Mouse (Mus musculus) neural tube, embryonic 14.5 days (tissue): ENCODE results near the gene Wee1. TPM values are rescaled to one million over a fixed set of nuclear protein-coding genes. Genes with fewer than 3 reads are reported as not detected.
A peak's percentile ranks its signal among the peaks of the same experiment; 100 is the strongest.
"Not testable (repeated sequence)": the region's sequence is repeated elsewhere in the genome, so short reads cannot be mapped to it uniquely, and the experiment has no call there.

Experiments used
- ATAC-seq: fragments of 200-750 bp; cut with Nextera tagmentation; 2 replicates; pipeline ENCODE4 v1.8.0; 2017; ENCODE audit warnings: low read depth, mild to moderate bottlenecking, moderate TSS enrichment, moderate library complexity
- H3K27ac ChIP-seq: fragments of 300-500 bp; sonication (generic); 2 replicates; pipeline ENCODE4 v1.5.1; 2014; ENCODE audit warnings: low read depth, mild to moderate bottlenecking, control low read depth, low read length, moderate library complexity, mixed read lengths
- H3K27me3 ChIP-seq: fragments of 300-500 bp; sonication (generic); 2 replicates; pipeline ENCODE4 v1.6.1; 2014; ENCODE audit warnings: low read length; ENCODE audit not compliant: control insufficient read depth, insufficient read depth
- H3K36me3 ChIP-seq: fragments of 300-500 bp; sonication (generic); 2 replicates; pipeline ENCODE4 v1.6.1; 2014; ENCODE audit warnings: low read length, mixed read lengths; ENCODE audit not compliant: control insufficient read depth, insufficient read depth
- H3K4me1 ChIP-seq: fragments of 300-500 bp; sonication (generic); 2 replicates; pipeline ENCODE4 v1.6.1; 2014; ENCODE audit warnings: low read length; ENCODE audit not compliant: control insufficient read depth, insufficient read depth
- H3K4me2 ChIP-seq: fragments of 300-500 bp; sonication (generic); 2 replicates; pipeline ENCODE4 v1.6.1; 2014; ENCODE audit warnings: mild to moderate bottlenecking, low read depth, low read length, control low read depth
- H3K4me3 ChIP-seq: fragments of 300-500 bp; sonication (generic); 2 replicates; pipeline ENCODE4 v1.5.1; 2014; ENCODE audit warnings: low read depth, low read length, control low read depth, mixed read lengths
- H3K9ac ChIP-seq: fragments of 300-500 bp; sonication (generic); replicated peaks from 2 replicates; pipeline ENCODE4 v1.6.1; 2014; ENCODE audit warnings: low read depth, mild to moderate bottlenecking, control low read depth, low read length, mixed read lengths
- H3K9me3 ChIP-seq: fragments of 300-500 bp; sonication (generic); 2 replicates; pipeline ENCODE4 v1.6.1; 2016; ENCODE audit warnings: low read length; ENCODE audit not compliant: control insufficient read depth
- WGBS: fragments of 180-500 bp; shearing (Covaris S2); extraction: QIAGEN DNeasy Blood & Tissue Kit; methylation state at CpG from one replicate; pipeline ENCODE4 v1.1.7; 2014; 5-methylcytosine and 5-hydroxymethylcytosine counted together
- polyA plus RNA-seq: library from polyadenylated mRNA; unstranded; fragments of >200 nt; fragmentation: Nextera tagmentation; extraction: Ambion mirVana; gene quantifications from 2 replicates; pipeline ENCODE4 v1.2.1, GENCODE M21; 2014

Gene Wee1
- polyA plus RNA-seq, 1 experiment from 2014 or later = 4.8 TPM

GRCm38 (mm10) chr7:110120157-110120784, 1.6 kb upstream of the Wee1 start:
- no peak overlapping the region for H3K4me3 ChIP-seq
- no peak overlapping the region for H3K27ac ChIP-seq
- no peak overlapping the region for H3K9ac ChIP-seq
- WGBS = 87% methylated on average over 2 of the region's 2 CpGs
- ATAC-seq = no peak
- no peak overlapping the region for H3K4me2 ChIP-seq
- no peaks in the 10 kb centered on the region for H3K9me3 ChIP-seq
- H3K27me3 ChIP-seq = no peaks in the 10 kb centered on the region
- H3K36me3 ChIP-seq = no peaks in the 10 kb centered on the region
- no peaks in the 10 kb centered on the region for H3K4me1 ChIP-seq

- Histone ChIP-seq H3K27me3 (no peaks in the 10 kb centered on the region), H3K4me2 (peak overlapping the region; percentile 88), H3K36me3 (no peaks in the 10 kb centered on the region), H3K4me1 (no peaks in the 10 kb centered on the region), H3K4me3 (peak overlapping the region; percentile 86), H3K27ac (0 out of 2 replicates have a peak overlapping the region, but pooled peaks have one; percentile 5), H3K9me3 (no peaks in the 10 kb centered on the region), H3K9ac (peak overlapping the region; percentile 58)
- 3% methylated on average over 9 of the region's 9 CpGs for WGBS
- ATAC-seq = no peak
Observed at GRCm38 (mm10) chr7:110121162-110121515, 707 bp upstream of the Wee1 start.

GRCm38 (mm10) chr7:110122289-110122564, 381 bp downstream of the Wee1 start:
- peak overlapping the region; percentile 88 for H3K4me2 ChIP-seq
- under 1% methylated on average over 26 of the region's 27 CpGs for WGBS
- H3K4me3 ChIP-seq = peak overlapping the region; percentile 86
- H3K9ac ChIP-seq = peak overlapping the region; percentile 63
- no peaks in the 10 kb centered on the region for H3K4me1 ChIP-seq
- H3K36me3 ChIP-seq = no peaks in the 10 kb centered on the region
- H3K9me3 ChIP-seq = no peaks in the 10 kb centered on the region
- no peak for ATAC-seq
- H3K27me3 ChIP-seq = no peaks in the 10 kb centered on the region
- H3K27ac ChIP-seq = peak overlapping the region; percentile 73

- peak; percentile 31 for ATAC-seq
- Histone ChIP-seq H3K27ac (peak overlapping the region; percentile 73), H3K9ac (peak overlapping the region; percentile 63), H3K4me1 (no peaks in the 10 kb centered on the region), H3K4me2 (peak overlapping the region; percentile 88), H3K9me3 (no peaks in the 10 kb centered on the region), H3K27me3 (no peaks in the 10 kb centered on the region), H3K36me3 (no peaks in the 10 kb centered on the region), H3K4me3 (peak overlapping the region; percentile 86)
- under 1% methylated on average over 69 of the region's 74 CpGs for WGBS
Observed at GRCm38 (mm10) chr7:110122565-110123422, 948 bp downstream of the Wee1 start.

- peak overlapping the region; percentile 88; the same call in 1 of the 2 replicates for H3K4me2 ChIP-seq
- WGBS = 56% methylated on average over 12 of the region's 12 CpGs
- no peaks in the 10 kb centered on the region for H3K9me3 ChIP-seq
- no peak overlapping the region for H3K9ac ChIP-seq
- no peaks in the 10 kb centered on the region for H3K36me3 ChIP-seq
- no peaks in the 10 kb centered on the region for H3K27me3 ChIP-seq
- H3K4me3 ChIP-seq = peak overlapping the region; percentile 86; the same call in 1 of the 2 replicates
- H3K27ac ChIP-seq = no peak overlapping the region
- H3K4me1 ChIP-seq = no peaks in the 10 kb centered on the region
- no peak for ATAC-seq
Observed at GRCm38 (mm10) chr7:110123844-110124555, 2.2 kb downstream of the Wee1 start.

- no peak for ATAC-seq
- 92% methylated on average over 2 of the region's 2 CpGs for WGBS
Observed at GRCm38 (mm10) chr7:110128566-110128965, 6.7 kb downstream of the Wee1 start.

GRCm38 (mm10) chr7:110132272-110132671, 10.4 kb downstream of the Wee1 start:
- H3K36me3 ChIP-seq, ATAC-seq, H3K4me1 ChIP-seq, H3K27ac ChIP-seq, H3K4me2 ChIP-seq, H3K27me3 ChIP-seq, H3K9me3 ChIP-seq, H3K9ac ChIP-seq, H3K4me3 ChIP-seq: not testable (repeated sequence)
- WGBS = 88% methylated on average over 2 of the region's 2 CpGs

More at GRCm38 (mm10) chr7:110128566-110128965, 6.7 kb downstream of the Wee1 start:
- H3K27me3 ChIP-seq = no peaks in the 10 kb centered on the region
- no peaks in the 10 kb centered on the region for H3K9me3 ChIP-seq
- H3K9ac ChIP-seq = no peak overlapping the region
- H3K4me1 ChIP-seq = no peaks in the 10 kb centered on the region
- no peaks in the 10 kb centered on the region for H3K36me3 ChIP-seq
- H3K4me2 ChIP-seq = no peak overlapping the region
- H3K4me3 ChIP-seq = no peak overlapping the region
- no peak overlapping the region for H3K27ac ChIP-seq

- H3K4me2 ChIP-seq = no peak overlapping the region
- no peak overlapping the region for H3K4me3 ChIP-seq
- H3K9me3 ChIP-seq = no peaks in the 10 kb centered on the region
- no peak overlapping the region for H3K27ac ChIP-seq
- H3K4me1 ChIP-seq = no peaks in the 10 kb centered on the region
- WGBS = 92% methylated on average over 4 of the region's 5 CpGs
- H3K27me3 ChIP-seq = no peaks in the 10 kb centered on the region
- H3K9ac ChIP-seq = no peak overlapping the region
- ATAC-seq = no peak
- no peaks in the 10 kb centered on the region for H3K36me3 ChIP-seq
Observed at GRCm38 (mm10) chr7:110133988-110134387, 12.1 kb downstream of the Wee1 start.

- H3K36me3 ChIP-seq = no peaks in the 10 kb centered on the region
- no peak for ATAC-seq
- WGBS = 93% methylated on average over 2 of the region's 2 CpGs
Observed at GRCm38 (mm10) chr7:110138538-110138937, 16.7 kb downstream of the Wee1 start.

More at GRCm38 (mm10) chr7:110138538-110138937, 16.7 kb downstream of the Wee1 start:
- Histone ChIP-seq H3K27ac (no peak overlapping the region), H3K9me3 (no peaks in the 10 kb centered on the region), H3K4me3 (no peak overlapping the region), H3K4me2 (no peak overlapping the region), H3K27me3 (no peaks in the 10 kb centered on the region), H3K4me1 (no peaks in the 10 kb centered on the region), H3K9ac (no peak overlapping the region)
